Mouse (Mus musculus): Measurements from ENCODE around the gene Zfp523. TPM values are rescaled to one million over a fixed set of nuclear protein-coding genes. Genes with fewer than 3 reads are reported as not detected.
"Not testable (repeated sequence)": the region's sequence is repeated elsewhere in the genome, so short reads cannot be mapped to it uniquely, and the experiment has no call there.

The Zfp523 gene
- polyA plus RNA-seq, 1 experiment from 2014 or later, result 5.9 TPM

GRCm38 (mm10) chr17:28216791-28217190, 39.9 kb downstream of the Zfp523 start:
- WGBS (ENCODE audit: insufficient replicate concordance), result 73% methylated on average over 9 of the region's 9 CpGs
- Histone ChIP-seq H3K4me2 (no peak overlapping the region), H3K9me3 (replicated peaks) (no peaks in the 10 kb centered on the region), H3K27me3 (no peaks in the 10 kb centered on the region), H3K4me1 (replicated peaks) (peaks cover 38% of the 10 kb centered on the region), H3K9ac (no peak overlapping the region), H3K4me3 (replicated peaks) (no peak overlapping the region), H3K27ac (peak overlapping the region; percentile 27; the same call in 1 of the 2 replicates), H3K36me3 (peaks cover 13% of the 10 kb centered on the region; the same call in 1 of the 2 replicates)
- ATAC-seq (ENCODE audit: low read depth) (no peak), DNase-seq (no peak)

DNA sequence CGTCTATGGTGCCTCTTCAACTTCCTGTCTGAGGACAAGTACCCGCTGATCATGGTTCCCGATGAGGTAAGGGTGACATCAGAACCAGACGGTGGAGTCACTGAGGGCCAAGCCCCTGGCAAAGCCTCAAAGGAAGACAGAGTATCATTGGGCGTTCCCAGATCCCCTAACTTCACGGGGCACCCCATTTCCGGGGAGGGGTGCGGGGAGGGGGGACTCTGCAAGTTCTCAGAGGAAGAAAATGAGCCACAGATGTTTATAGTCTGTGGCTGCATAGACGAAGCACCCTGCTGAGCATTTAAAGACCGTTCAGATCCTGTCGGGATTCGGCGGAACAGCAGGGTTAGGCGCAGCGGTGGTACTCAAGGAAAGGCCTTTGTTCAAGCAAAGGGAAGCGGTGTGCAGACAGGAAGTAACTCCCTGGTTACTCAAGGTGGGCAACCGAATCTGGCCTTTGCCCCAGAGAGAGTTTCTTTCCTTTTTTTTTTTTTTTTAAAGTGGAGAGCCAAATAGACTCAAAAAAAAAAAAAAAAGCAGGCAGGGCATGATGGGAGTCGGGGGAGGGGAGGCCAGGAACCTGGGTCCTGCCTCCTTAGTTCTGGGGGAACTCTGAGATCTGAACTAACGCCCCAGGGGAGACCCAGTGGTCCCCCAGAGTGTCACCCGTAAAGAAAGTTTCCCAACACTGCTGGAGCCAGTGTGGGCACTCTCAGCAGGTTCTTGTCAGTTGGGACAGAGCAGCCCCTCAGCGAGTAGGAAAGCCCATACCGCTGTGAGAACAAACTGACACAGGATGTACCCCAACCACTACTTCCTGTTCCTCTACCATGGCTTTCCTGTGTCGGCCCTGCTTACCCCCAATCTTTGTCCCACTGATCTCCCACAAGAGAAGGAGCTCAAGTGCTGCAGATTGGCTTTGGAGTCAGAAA, 41.1 kb downstream of the Zfp523 start:
- no peak for DNase-seq

DNA sequence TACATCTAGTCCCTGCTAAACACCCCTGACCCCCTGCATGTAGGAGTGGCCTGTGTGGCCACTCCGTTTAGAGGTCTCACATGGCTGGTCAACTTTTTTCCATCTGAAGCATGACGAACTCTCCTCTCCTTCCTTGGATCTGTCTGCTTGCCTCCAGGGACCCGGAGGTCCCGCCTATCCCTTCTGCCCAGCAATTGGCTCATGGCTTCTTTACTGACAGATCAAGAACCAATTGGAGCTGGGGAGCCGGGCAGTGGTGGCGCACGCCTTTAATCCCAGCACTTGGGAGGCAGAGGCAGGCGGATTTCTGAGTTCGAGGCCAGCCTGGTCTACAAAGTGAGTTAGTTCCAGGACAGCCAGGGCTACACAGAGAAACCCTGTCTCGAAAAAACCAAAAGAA, 45.5 kb downstream of the Zfp523 start:
- Histone ChIP-seq H3K4me1 (replicated peaks) (peaks cover 63% of the 10 kb centered on the region), H3K36me3 (peaks cover 13% of the 10 kb centered on the region; the same call in 1 of the 2 replicates)
- not testable (repeated sequence) for H3K4me2 ChIP-seq; H3K4me3 ChIP-seq (replicated peaks); H3K9ac ChIP-seq; H3K27ac ChIP-seq; H3K9me3 ChIP-seq (replicated peaks); H3K27me3 ChIP-seq; ATAC-seq (ENCODE audit: low read depth); DNase-seq
- 82% methylated on average over 10 of the region's 10 CpGs for WGBS (ENCODE audit: insufficient replicate concordance)

More for the DNA sequence above, 41.1 kb downstream of the Zfp523 start:
- no peaks in the 10 kb centered on the region for H3K27me3 ChIP-seq
- peak overlapping the region; percentile 33; the same call in 1 of the 2 replicates for H3K9ac ChIP-seq
- peak overlapping the region; percentile 55 for H3K27ac ChIP-seq
- WGBS (ENCODE audit: insufficient replicate concordance), result 14% methylated on average over 23 of the region's 23 CpGs
- H3K4me3 ChIP-seq (replicated peaks), result peak overlapping the region; percentile 15; the same call in 1 of the 2 replicates
- H3K4me2 ChIP-seq, result peak overlapping the region; percentile 47
- H3K4me1 ChIP-seq (replicated peaks), result peaks cover 38% of the 10 kb centered on the region
- 0 out of 2 replicates have a peak, but pooled peaks have one; percentile 28 for ATAC-seq (ENCODE audit: low read depth)
- peaks cover 13% of the 10 kb centered on the region; the same call in 1 of the 2 replicates for H3K36me3 ChIP-seq
- H3K9me3 ChIP-seq (replicated peaks), result no peaks in the 10 kb centered on the region

GRCm38 (mm10) chr17:28223561-28224391, 46.8 kb downstream of the Zfp523 start:
- H3K4me3 ChIP-seq (replicated peaks), result peak overlapping the region; percentile 65
- H3K27ac ChIP-seq, result peak overlapping the region; percentile 60
- peak overlapping the region; percentile 93 for H3K4me2 ChIP-seq
- H3K27me3 ChIP-seq, result no peaks in the 10 kb centered on the region
- H3K9me3 ChIP-seq (replicated peaks), result no peaks in the 10 kb centered on the region
- peak overlapping the region; percentile 76 for H3K9ac ChIP-seq
- peaks cover 49% of the 10 kb centered on the region for H3K4me1 ChIP-seq (replicated peaks)
- WGBS (ENCODE audit: insufficient replicate concordance), result 2% methylated on average over 46 of the region's 46 CpGs
- H3K36me3 ChIP-seq, result peaks cover 25% of the 10 kb centered on the region; the same call in 1 of the 2 replicates
- ATAC-seq (ENCODE audit: low read depth) (peak; percentile 94), DNase-seq (peak; percentile 93)

GRCm38 (mm10) chr17:28224615-28225014, 47.7 kb downstream of the Zfp523 start:
- no peak overlapping the region for H3K9ac ChIP-seq
- peak overlapping the region; percentile 6; the same call in 1 of the 2 replicates for H3K27ac ChIP-seq
- H3K9me3 ChIP-seq (replicated peaks), result no peaks in the 10 kb centered on the region
- H3K27me3 ChIP-seq, result no peaks in the 10 kb centered on the region
- peaks cover 49% of the 10 kb centered on the region for H3K4me1 ChIP-seq (replicated peaks)
- ATAC-seq (ENCODE audit: low read depth) (no peak), DNase-seq (no peak)
- H3K4me3 ChIP-seq (replicated peaks), result no peak overlapping the region
- peak overlapping the region; percentile 93; the same call in 1 of the 2 replicates for H3K4me2 ChIP-seq
- WGBS (ENCODE audit: insufficient replicate concordance), result 89% methylated on average over 10 of the region's 10 CpGs
- peaks cover 25% of the 10 kb centered on the region; the same call in 1 of the 2 replicates for H3K36me3 ChIP-seq

GRCm38 (mm10) chr17:28226014-28226413, 49.1 kb downstream of the Zfp523 start:
- ATAC-seq (ENCODE audit: low read depth), result peak; percentile 23; the same call in 1 of the 2 replicates
- peaks cover 47% of the 10 kb centered on the region for H3K4me1 ChIP-seq (replicated peaks)
- H3K27me3 ChIP-seq, result no peaks in the 10 kb centered on the region
- peak; percentile 76 for DNase-seq
- H3K4me2 ChIP-seq, result peak overlapping the region; percentile 43; the same call in 1 of the 2 replicates
- H3K9me3 ChIP-seq (replicated peaks), result no peaks in the 10 kb centered on the region
- 27% methylated on average over 21 of the region's 21 CpGs for WGBS (ENCODE audit: insufficient replicate concordance)
- no peak overlapping the region for H3K27ac ChIP-seq
- H3K9ac ChIP-seq, result no peak overlapping the region
- H3K36me3 ChIP-seq, result peaks cover 16% of the 10 kb centered on the region; the same call in 1 of the 2 replicates
- no peak overlapping the region for H3K4me3 ChIP-seq (replicated peaks)

GRCm38 (mm10) chr17:28230486-28230885, 53.6 kb downstream of the Zfp523 start:
- DNase-seq, result no peak
- ATAC-seq (ENCODE audit: low read depth), result no peak
- H3K27ac ChIP-seq, result no peak overlapping the region
- no peaks in the 10 kb centered on the region for H3K9me3 ChIP-seq (replicated peaks)
- H3K9ac ChIP-seq, result no peak overlapping the region
- WGBS (ENCODE audit: insufficient replicate concordance), result 71% methylated on average over 6 of the region's 6 CpGs
- peaks cover 44% of the 10 kb centered on the region for H3K4me1 ChIP-seq (replicated peaks)
- no peaks in the 10 kb centered on the region for H3K27me3 ChIP-seq
- no peak overlapping the region for H3K4me3 ChIP-seq (replicated peaks)
- H3K4me2 ChIP-seq, result no peak overlapping the region
- peaks cover 12% of the 10 kb centered on the region; the same call in 1 of the 2 replicates for H3K36me3 ChIP-seq

- ATAC-seq (ENCODE audit: low read depth) (no peak), DNase-seq (no peak)
- Histone ChIP-seq H3K36me3 (peaks cover 12% of the 10 kb centered on the region; the same call in 1 of the 2 replicates), H3K27me3 (no peaks in the 10 kb centered on the region), H3K4me1 (replicated peaks) (peaks cover 44% of the 10 kb centered on the region), H3K9me3 (replicated peaks) (no peaks in the 10 kb centered on the region), H3K27ac (no peak overlapping the region), H3K9ac (no peak overlapping the region), H3K4me3 (replicated peaks) (no peak overlapping the region), H3K4me2 (no peak overlapping the region)
- WGBS (ENCODE audit: insufficient replicate concordance), result 82% methylated on average over 18 of the region's 18 CpGs
Observed at GRCm38 (mm10) chr17:28231026-28231736, 54.3 kb downstream of the Zfp523 start.

DNA sequence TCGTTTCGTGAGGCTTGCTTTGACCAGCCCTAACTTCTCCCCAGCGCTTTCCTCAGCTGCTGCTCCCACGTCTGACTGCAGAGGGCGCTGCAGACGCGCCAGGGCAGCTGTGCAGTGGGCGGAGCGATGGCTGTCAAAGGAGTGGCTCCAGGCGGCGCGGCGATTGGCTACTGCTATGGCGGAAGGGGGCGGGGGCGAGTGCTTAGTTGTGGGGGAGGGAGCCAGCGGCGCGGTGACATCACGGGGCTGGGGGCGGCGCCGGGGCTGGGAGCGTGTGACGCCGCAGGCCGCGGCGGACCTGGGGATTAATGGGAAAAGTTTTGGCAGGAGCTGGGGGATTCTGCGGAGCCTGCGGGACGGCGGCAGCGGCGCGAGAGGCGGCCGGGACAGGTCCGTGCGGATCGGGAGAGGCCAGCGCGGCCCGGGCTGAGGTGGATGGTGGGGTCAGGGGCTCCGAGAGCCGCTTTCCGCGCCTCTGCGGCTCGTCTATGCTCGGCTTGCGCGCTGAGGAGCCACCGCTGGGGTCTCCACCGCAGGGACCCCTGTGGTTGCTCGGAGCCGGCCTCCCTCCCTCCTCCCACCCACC, 55.6 kb downstream of the Zfp523 start, which contains the start of gene Ppard:
TSS of gene Ppard (plus strand) at position 226 of the 586 bp plus-strand sequence.
- H3K27ac ChIP-seq, result peak within 1 kb of the TSS; percentile 82
- H3K4me1 ChIP-seq (replicated peaks), result peaks cover 53% of the 10 kb centered on the region
- peaks cover 17% of the 10 kb centered on the region for H3K36me3 ChIP-seq
- H3K4me3 ChIP-seq (replicated peaks), result peak within 1 kb of the TSS; percentile 91
- ATAC-seq (ENCODE audit: low read depth), result peak; percentile 85
- no peaks in the 10 kb centered on the region for H3K27me3 ChIP-seq
- DNase-seq, result peak; percentile 97
- under 1% methylated on average over 56 of the region's 57 CpGs for WGBS (ENCODE audit: insufficient replicate concordance)
- peak within 1 kb of the TSS; percentile 87 for H3K4me2 ChIP-seq
- H3K9me3 ChIP-seq (replicated peaks), result no peaks in the 10 kb centered on the region
- peak within 1 kb of the TSS; percentile 95 for H3K9ac ChIP-seq

DNA sequence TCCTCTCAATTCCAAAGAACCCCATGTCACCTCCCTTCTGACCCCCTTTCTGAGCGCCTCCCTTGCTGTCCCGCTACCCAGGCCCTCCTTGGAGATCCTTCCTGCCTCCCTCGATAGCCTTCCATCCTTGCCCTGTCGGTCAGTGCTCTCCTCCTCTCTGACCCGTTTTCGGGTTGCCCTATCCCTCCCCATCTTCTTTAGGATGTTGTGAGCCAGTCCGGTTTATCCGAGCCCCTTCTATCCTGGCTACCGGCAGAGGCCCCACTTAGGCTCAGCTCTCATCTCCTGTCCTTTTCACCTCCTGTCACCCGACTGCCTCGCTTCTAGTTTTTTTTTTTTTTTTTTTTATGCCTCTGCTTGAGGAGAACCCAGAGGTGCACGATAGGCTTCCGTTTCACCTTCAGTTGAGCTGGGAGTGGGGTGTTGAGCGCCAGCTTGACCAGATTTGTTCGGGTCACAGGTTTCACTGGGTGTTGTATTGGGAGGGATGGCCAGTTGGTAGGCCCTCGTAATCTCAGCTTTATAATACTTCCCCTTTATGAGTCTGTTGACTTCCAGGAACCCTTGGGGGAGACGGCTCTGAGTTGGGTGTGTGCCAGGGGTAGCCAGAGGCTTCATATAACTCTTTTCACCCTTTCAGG, 56.3 kb downstream of the Zfp523 start:
- Histone ChIP-seq H3K36me3 (peaks cover 11% of the 10 kb centered on the region), H3K4me2 (peak overlapping the region; percentile 87), H3K27me3 (no peaks in the 10 kb centered on the region), H3K27ac (peak overlapping the region; percentile 82), H3K4me1 (replicated peaks) (peaks cover 60% of the 10 kb centered on the region), H3K4me3 (replicated peaks) (peak overlapping the region; percentile 91), H3K9ac (peak overlapping the region; percentile 95), H3K9me3 (replicated peaks) (no peaks in the 10 kb centered on the region)
- ATAC-seq (ENCODE audit: low read depth), result peak; percentile 13
- 2% methylated on average over 16 of the region's 17 CpGs for WGBS (ENCODE audit: insufficient replicate concordance)
- DNase-seq, result no peak

Data from liver, embryonic 13.5 days (tissue).